Mouse (Mus musculus): ENCODE results near the gene Ndufa3. TPM values are rescaled to one million over a fixed set of nuclear protein-coding genes. Genes with fewer than 3 reads are reported as not detected.
A peak's percentile ranks its signal among the peaks of the same experiment; 100 is the strongest.
"Not testable (repeated sequence)": the region's sequence is repeated elsewhere in the genome, so short reads cannot be mapped to it uniquely, and the experiment has no call there.

The Ndufa3 gene
- polyA plus RNA-seq, 1 experiment from 2014 or later, result 249 TPM

GRCm38 (mm10) chr7:3585763-3586162, 31.4 kb upstream of the Ndufa3 start:
- H3K36me3 ChIP-seq (ENCODE audit: control insufficient read depth, insufficient read depth), result no peaks in the 10 kb centered on the region
- no peaks in the 10 kb centered on the region for H3K4me1 ChIP-seq (ENCODE audit: control insufficient read depth, low read depth, low read length)
- 10% methylated on average over 6 of the region's 6 CpGs for WGBS (ENCODE audit: insufficient replicate concordance)
- H3K4me2 ChIP-seq (ENCODE audit: low read depth, low read length), result no peak overlapping the region
- H3K9me3 ChIP-seq (replicated peaks; ENCODE audit: control insufficient read depth, low read length), result no peaks in the 10 kb centered on the region
- H3K27me3 ChIP-seq (ENCODE audit: control insufficient read depth, insufficient read depth, low read depth, low read length), result no peaks in the 10 kb centered on the region
- ATAC-seq (ENCODE audit: low read depth), result no peak
- no peak overlapping the region for H3K27ac ChIP-seq (ENCODE audit: low read length)
- no peak overlapping the region for H3K4me3 ChIP-seq (ENCODE audit: low read depth, low read length)
- H3K9ac ChIP-seq (ENCODE audit: low read depth, low read length), result no peak overlapping the region

GRCm38 (mm10) chr7:3586255-3586654, 30.9 kb upstream of the Ndufa3 start:
- WGBS (ENCODE audit: insufficient replicate concordance), result 12% methylated on average over 5 of the region's 5 CpGs
- H3K36me3 ChIP-seq (ENCODE audit: control insufficient read depth, insufficient read depth), result no peaks in the 10 kb centered on the region
- no peak overlapping the region for H3K27ac ChIP-seq (ENCODE audit: low read length)
- H3K27me3 ChIP-seq (ENCODE audit: control insufficient read depth, insufficient read depth, low read depth, low read length), result no peaks in the 10 kb centered on the region
- no peak overlapping the region for H3K4me2 ChIP-seq (ENCODE audit: low read depth, low read length)
- H3K9me3 ChIP-seq (replicated peaks; ENCODE audit: control insufficient read depth, low read length), result no peaks in the 10 kb centered on the region
- no peak overlapping the region for H3K4me3 ChIP-seq (ENCODE audit: low read depth, low read length)
- no peak for ATAC-seq (ENCODE audit: low read depth)
- H3K9ac ChIP-seq (ENCODE audit: low read depth, low read length), result no peak overlapping the region
- no peaks in the 10 kb centered on the region for H3K4me1 ChIP-seq (ENCODE audit: control insufficient read depth, low read depth, low read length)

- Histone ChIP-seq H3K4me3 (ENCODE audit: low read depth, low read length) (no peak overlapping the region), H3K27ac (ENCODE audit: low read length) (no peak overlapping the region), H3K4me2 (ENCODE audit: low read depth, low read length) (no peak overlapping the region), H3K4me1 (ENCODE audit: control insufficient read depth, low read depth, low read length) (no peaks in the 10 kb centered on the region), H3K9me3 (replicated peaks; ENCODE audit: control insufficient read depth, low read length) (no peaks in the 10 kb centered on the region), H3K27me3 (ENCODE audit: control insufficient read depth, insufficient read depth, low read depth, low read length) (no peaks in the 10 kb centered on the region), H3K36me3 (ENCODE audit: control insufficient read depth, insufficient read depth) (no peaks in the 10 kb centered on the region), H3K9ac (ENCODE audit: low read depth, low read length) (no peak overlapping the region)
- ATAC-seq (ENCODE audit: low read depth), result no peak
- 65% methylated on average over 1 of the region's 1 CpGs for WGBS (ENCODE audit: insufficient replicate concordance)
Observed at GRCm38 (mm10) chr7:3587292-3587691, 29.9 kb upstream of the Ndufa3 start.

- Histone ChIP-seq H3K27me3 (ENCODE audit: control insufficient read depth, insufficient read depth, low read depth, low read length) (no peaks in the 10 kb centered on the region), H3K4me1 (ENCODE audit: control insufficient read depth, low read depth, low read length) (no peaks in the 10 kb centered on the region), H3K4me2 (ENCODE audit: low read depth, low read length) (no peak overlapping the region), H3K36me3 (ENCODE audit: control insufficient read depth, insufficient read depth) (no peaks in the 10 kb centered on the region), H3K9me3 (replicated peaks; ENCODE audit: control insufficient read depth, low read length) (no peaks in the 10 kb centered on the region), H3K4me3 (ENCODE audit: low read depth, low read length) (no peak overlapping the region), H3K9ac (ENCODE audit: low read depth, low read length) (no peak overlapping the region), H3K27ac (ENCODE audit: low read length) (no peak overlapping the region)
- 46% methylated on average over 3 of the region's 3 CpGs for WGBS (ENCODE audit: insufficient replicate concordance)
- no peak for ATAC-seq (ENCODE audit: low read depth)
Observed at GRCm38 (mm10) chr7:3590550-3590949, 26.6 kb upstream of the Ndufa3 start.

- Histone ChIP-seq H3K4me2 (ENCODE audit: low read depth, low read length) (no peak overlapping the region), H3K9me3 (replicated peaks; ENCODE audit: control insufficient read depth, low read length) (no peaks in the 10 kb centered on the region), H3K9ac (ENCODE audit: low read depth, low read length) (no peak overlapping the region), H3K36me3 (ENCODE audit: control insufficient read depth, insufficient read depth) (no peaks in the 10 kb centered on the region), H3K27me3 (ENCODE audit: control insufficient read depth, insufficient read depth, low read depth, low read length) (no peaks in the 10 kb centered on the region), H3K4me3 (ENCODE audit: low read depth, low read length) (no peak overlapping the region), H3K27ac (ENCODE audit: low read length) (no peak overlapping the region), H3K4me1 (ENCODE audit: control insufficient read depth, low read depth, low read length) (no peaks in the 10 kb centered on the region)
- ATAC-seq (ENCODE audit: low read depth), result no peak
- 54% methylated on average over 1 of the region's 1 CpGs for WGBS (ENCODE audit: insufficient replicate concordance)
Observed at GRCm38 (mm10) chr7:3591534-3591933, 25.6 kb upstream of the Ndufa3 start.

- Histone ChIP-seq H3K9ac (ENCODE audit: low read depth, low read length) (no peak overlapping the region), H3K4me1 (ENCODE audit: control insufficient read depth, low read depth, low read length) (no peaks in the 10 kb centered on the region), H3K27ac (ENCODE audit: low read length) (no peak overlapping the region), H3K9me3 (replicated peaks; ENCODE audit: control insufficient read depth, low read length) (no peaks in the 10 kb centered on the region), H3K4me3 (ENCODE audit: low read depth, low read length) (no peak overlapping the region), H3K36me3 (ENCODE audit: control insufficient read depth, insufficient read depth) (no peaks in the 10 kb centered on the region), H3K4me2 (ENCODE audit: low read depth, low read length) (no peak overlapping the region), H3K27me3 (ENCODE audit: control insufficient read depth, insufficient read depth, low read depth, low read length) (no peaks in the 10 kb centered on the region)
- no peak for ATAC-seq (ENCODE audit: low read depth)
Observed at GRCm38 (mm10) chr7:3593855-3594254, 23.3 kb upstream of the Ndufa3 start.

- Histone ChIP-seq H3K27ac (ENCODE audit: low read length) (no peak overlapping the region), H3K4me1 (ENCODE audit: control insufficient read depth, low read depth, low read length) (no peaks in the 10 kb centered on the region), H3K9ac (ENCODE audit: low read depth, low read length) (0 out of 2 replicates have a peak overlapping the region, but pooled peaks have one; percentile 20)
Observed at GRCm38 (mm10) chr7:3594686-3595085, 22.5 kb upstream of the Ndufa3 start.

GRCm38 (mm10) chr7:3595146-3595545, 22.0 kb upstream of the Ndufa3 start:
- peak overlapping the region; percentile 37; the same call in 1 of the 2 replicates for H3K9ac ChIP-seq (ENCODE audit: low read depth, low read length)
- WGBS (ENCODE audit: insufficient replicate concordance), result 13% methylated on average over 9 of the region's 9 CpGs
- peak overlapping the region; percentile 41 for H3K4me2 ChIP-seq (ENCODE audit: low read depth, low read length)
- H3K36me3 ChIP-seq (ENCODE audit: control insufficient read depth, insufficient read depth), result no peaks in the 10 kb centered on the region
- H3K4me1 ChIP-seq (ENCODE audit: control insufficient read depth, low read depth, low read length), result no peaks in the 10 kb centered on the region
- H3K27ac ChIP-seq (ENCODE audit: low read length), result no peak overlapping the region
- no peaks in the 10 kb centered on the region for H3K9me3 ChIP-seq (replicated peaks; ENCODE audit: control insufficient read depth, low read length)
- H3K27me3 ChIP-seq (ENCODE audit: control insufficient read depth, insufficient read depth, low read depth, low read length), result no peaks in the 10 kb centered on the region
- peak; percentile 71 for ATAC-seq (ENCODE audit: low read depth)
- peak overlapping the region; percentile 42 for H3K4me3 ChIP-seq (ENCODE audit: low read depth, low read length)

More at GRCm38 (mm10) chr7:3594686-3595085, 22.5 kb upstream of the Ndufa3 start:
- H3K27me3 ChIP-seq (ENCODE audit: control insufficient read depth, insufficient read depth, low read depth, low read length), result no peaks in the 10 kb centered on the region
- WGBS (ENCODE audit: insufficient replicate concordance), result 8% methylated on average over 5 of the region's 5 CpGs
- no peaks in the 10 kb centered on the region for H3K36me3 ChIP-seq (ENCODE audit: control insufficient read depth, insufficient read depth)
- ATAC-seq (ENCODE audit: low read depth), result peak; percentile 13; the same call in 1 of the 2 replicates
- H3K9me3 ChIP-seq (replicated peaks; ENCODE audit: control insufficient read depth, low read length), result no peaks in the 10 kb centered on the region
- H3K4me2 ChIP-seq (ENCODE audit: low read depth, low read length), result peak overlapping the region; percentile 41
- H3K4me3 ChIP-seq (ENCODE audit: low read depth, low read length), result peak overlapping the region; percentile 42

- not testable (repeated sequence) for H3K9me3 ChIP-seq (replicated peaks; ENCODE audit: control insufficient read depth, low read length); H3K36me3 ChIP-seq (ENCODE audit: control insufficient read depth, insufficient read depth); H3K27me3 ChIP-seq (ENCODE audit: control insufficient read depth, insufficient read depth, low read depth, low read length); H3K4me1 ChIP-seq (ENCODE audit: control insufficient read depth, low read depth, low read length); H3K27ac ChIP-seq (ENCODE audit: low read length); H3K4me3 ChIP-seq (ENCODE audit: low read depth, low read length); H3K9ac ChIP-seq (ENCODE audit: low read depth, low read length); H3K4me2 ChIP-seq (ENCODE audit: low read depth, low read length); ATAC-seq (ENCODE audit: low read depth)
- 32% methylated on average over 1 of the region's 1 CpGs for WGBS (ENCODE audit: insufficient replicate concordance)
Observed at GRCm38 (mm10) chr7:3597755-3598154, 19.4 kb upstream of the Ndufa3 start.
